Mouse (Mus musculus): ENCODE results near the gene Galr3.

- TF ChIP-seq CTCF (IDR thresholded peaks at IDR 0.05) = no peak
- no peak for TF ChIP-seq EP300 (IDR thresholded peaks at IDR 0.05; ENCODE audit: insufficient read depth, low read depth, low read length)
Observed at GRCm38 (mm10) chr15:79028237-79028738, 13.4 kb upstream of the Galr3 start, which contains the start of gene H1f0.

All from heart, adult 2 months (tissue).